Mouse (Mus musculus): ENCODE measurements at regions not wholly inside any gene's neighbourhood (a gene's known extent, or its start where the extent isn't known, plus 50 kb on each side); places are given as distances from the start of the nearest gene placed in this dataset.

GRCm38 (mm10) chr10:66102103-66102502, 993.8 kb upstream of the Jmjd1c start:
- DNase-seq = no peak

- no peak for DNase-seq
These were observed 964.6 kb upstream of the Jmjd1c start for GRCm38 (mm10) chr10:66131361-66131760.

GRCm38 (mm10) chr10:66132025-66132424, 963.9 kb upstream of the Jmjd1c start:
- no peak for DNase-seq

- no peak for DNase-seq
These were observed 953.5 kb upstream of the Jmjd1c start for GRCm38 (mm10) chr10:66142413-66142812.

- DNase-seq = no peak
These were observed 953.0 kb upstream of the Jmjd1c start for GRCm38 (mm10) chr10:66142910-66143309.

GRCm38 (mm10) chr10:66150966-66151365, 945.0 kb upstream of the Jmjd1c start:
- DNase-seq = no peak

- DNase-seq = no peak
These were observed 943.1 kb upstream of the Jmjd1c start for GRCm38 (mm10) chr10:66152777-66153176.

GRCm38 (mm10) chr10:66160916-66161556, 934.9 kb upstream of the Jmjd1c start:
- no peak for DNase-seq

GRCm38 (mm10) chr10:66172803-66173202, 923.1 kb upstream of the Jmjd1c start:
- DNase-seq = no peak

- DNase-seq = no peak
These were observed 918.6 kb upstream of the Jmjd1c start for GRCm38 (mm10) chr10:66177318-66177717.

- DNase-seq = no peak
These were observed 914.7 kb upstream of the Jmjd1c start for GRCm38 (mm10) chr10:66181231-66181630.

- DNase-seq = no peak
These were observed 912.9 kb upstream of the Jmjd1c start for GRCm38 (mm10) chr10:66183069-66183468.

- DNase-seq = no peak
These were observed 908.9 kb upstream of the Jmjd1c start for GRCm38 (mm10) chr10:66187038-66187437.

- DNase-seq = no peak
These were observed 894.8 kb upstream of the Jmjd1c start for GRCm38 (mm10) chr10:66201115-66201514.

GRCm38 (mm10) chr10:66228123-66228522, 867.8 kb upstream of the Jmjd1c start:
- no peak for DNase-seq

- DNase-seq = no peak
These were observed 861.5 kb upstream of the Jmjd1c start for GRCm38 (mm10) chr10:66234370-66234916.

GRCm38 (mm10) chr10:66256377-66256776, 839.5 kb upstream of the Jmjd1c start:
- no peak for DNase-seq

- no peak for DNase-seq
These were observed 825.2 kb upstream of the Jmjd1c start for GRCm38 (mm10) chr10:66270647-66271270.

- no peak for DNase-seq
These were observed 800.3 kb upstream of the Jmjd1c start for GRCm38 (mm10) chr10:66295628-66296027.

- DNase-seq = no peak
These were observed 792.6 kb upstream of the Jmjd1c start for GRCm38 (mm10) chr10:66303235-66303780.

- no peak for DNase-seq
These were observed 791.0 kb upstream of the Jmjd1c start for GRCm38 (mm10) chr10:66304901-66305300.

GRCm38 (mm10) chr10:66331166-66331565, 764.8 kb upstream of the Jmjd1c start:
- DNase-seq = no peak

- no peak for DNase-seq
These were observed 757.9 kb upstream of the Jmjd1c start for GRCm38 (mm10) chr10:66337994-66338393.

- DNase-seq = no peak
These were observed 753.0 kb upstream of the Jmjd1c start for GRCm38 (mm10) chr10:66342823-66343350.
